Mouse (Mus musculus): ENCODE results near the gene Slc8a3. TPM values are rescaled to one million over a fixed set of nuclear protein-coding genes. Genes with fewer than 3 reads are reported as not detected.

Gene Slc8a3
- polyA plus RNA-seq, 1 experiment from 2014 or later, result 7.7 TPM

GRCm38 (mm10) chr12:81184967-81185366 is 148.0 kb downstream of the Slc8a3 start:
- DNase-seq (ENCODE audit: low spot score) (no peak), ATAC-seq (ENCODE audit: low read depth) (no peak)
- H3K9ac ChIP-seq (ENCODE audit: low read depth, low read length), result no peak overlapping the region
- H3K27ac ChIP-seq (replicated peaks; ENCODE audit: low read depth, low read length), result no peak overlapping the region
- H3K4me1 ChIP-seq (ENCODE audit: control insufficient read depth, insufficient read depth, low read length), result no peaks in the 10 kb centered on the region
- H3K4me3 ChIP-seq (ENCODE audit: low read depth, low read length), result no peak overlapping the region
- no peaks in the 10 kb centered on the region for H3K36me3 ChIP-seq (ENCODE audit: control insufficient read depth, insufficient read depth, low read length)
- WGBS, result 87% methylated on average over 2 of the region's 2 CpGs
- H3K9me3 ChIP-seq (ENCODE audit: control insufficient read depth, low read length), result no peaks in the 10 kb centered on the region
- H3K27me3 ChIP-seq (replicated peaks; ENCODE audit: control insufficient read depth, insufficient read depth, low read length), result no peaks in the 10 kb centered on the region
- no peak overlapping the region for H3K4me2 ChIP-seq (ENCODE audit: low read depth, low read length)

DNA sequence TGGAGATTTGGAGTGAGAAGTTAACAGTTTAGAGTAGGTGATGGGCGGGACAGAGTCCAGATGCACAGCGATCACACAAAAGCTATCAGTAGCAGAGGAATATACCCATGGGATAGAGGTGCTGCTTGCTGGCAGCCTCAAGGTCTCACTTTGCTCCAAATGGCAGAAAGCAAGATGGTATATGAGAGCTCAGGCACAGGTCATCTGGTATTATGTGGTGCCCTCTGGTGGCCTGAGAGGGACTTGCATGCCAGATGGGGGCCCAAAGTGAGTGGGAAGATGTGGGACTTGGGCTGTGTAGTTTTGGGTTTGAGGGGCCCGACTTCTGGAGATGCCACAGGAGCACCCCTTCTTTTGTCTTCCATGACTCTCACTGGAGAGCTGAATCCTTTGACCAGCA is 150.9 kb downstream of the Slc8a3 start:
- no peak overlapping the region for H3K9ac ChIP-seq (ENCODE audit: low read depth, low read length)
- no peaks in the 10 kb centered on the region for H3K36me3 ChIP-seq (ENCODE audit: control insufficient read depth, insufficient read depth, low read length)
- no peaks in the 10 kb centered on the region for H3K27me3 ChIP-seq (replicated peaks; ENCODE audit: control insufficient read depth, insufficient read depth, low read length)
- WGBS, result 65% methylated on average over 3 of the region's 3 CpGs
- H3K4me3 ChIP-seq (ENCODE audit: low read depth, low read length), result no peak overlapping the region
- DNase-seq (ENCODE audit: low spot score) (peak; percentile 47), ATAC-seq (ENCODE audit: low read depth) (0 out of 2 replicates have a peak, but pooled peaks have one; percentile 41)
- H3K9me3 ChIP-seq (ENCODE audit: control insufficient read depth, low read length), result no peaks in the 10 kb centered on the region
- no peaks in the 10 kb centered on the region for H3K4me1 ChIP-seq (ENCODE audit: control insufficient read depth, insufficient read depth, low read length)
- no peak overlapping the region for H3K27ac ChIP-seq (replicated peaks; ENCODE audit: low read depth, low read length)
- H3K4me2 ChIP-seq (ENCODE audit: low read depth, low read length), result no peak overlapping the region

GRCm38 (mm10) chr12:81175252-81175651 is 157.7 kb downstream of the Slc8a3 start:
- no peak overlapping the region for H3K4me2 ChIP-seq (ENCODE audit: low read depth, low read length)
- no peak for DNase-seq (ENCODE audit: low spot score)
- H3K27ac ChIP-seq (replicated peaks; ENCODE audit: low read depth, low read length), result no peak overlapping the region
- no peak overlapping the region for H3K9ac ChIP-seq (ENCODE audit: low read depth, low read length)
- ATAC-seq (ENCODE audit: low read depth), result no peak
- H3K4me3 ChIP-seq (ENCODE audit: low read depth, low read length), result no peak overlapping the region
- H3K4me1 ChIP-seq (ENCODE audit: control insufficient read depth, insufficient read depth, low read length), result no peaks in the 10 kb centered on the region
- no peaks in the 10 kb centered on the region for H3K27me3 ChIP-seq (replicated peaks; ENCODE audit: control insufficient read depth, insufficient read depth, low read length)
- 31% methylated on average over 9 of the region's 9 CpGs for WGBS
- no peaks in the 10 kb centered on the region for H3K9me3 ChIP-seq (ENCODE audit: control insufficient read depth, low read length)
- H3K36me3 ChIP-seq (ENCODE audit: control insufficient read depth, insufficient read depth, low read length), result no peaks in the 10 kb centered on the region

DNA sequence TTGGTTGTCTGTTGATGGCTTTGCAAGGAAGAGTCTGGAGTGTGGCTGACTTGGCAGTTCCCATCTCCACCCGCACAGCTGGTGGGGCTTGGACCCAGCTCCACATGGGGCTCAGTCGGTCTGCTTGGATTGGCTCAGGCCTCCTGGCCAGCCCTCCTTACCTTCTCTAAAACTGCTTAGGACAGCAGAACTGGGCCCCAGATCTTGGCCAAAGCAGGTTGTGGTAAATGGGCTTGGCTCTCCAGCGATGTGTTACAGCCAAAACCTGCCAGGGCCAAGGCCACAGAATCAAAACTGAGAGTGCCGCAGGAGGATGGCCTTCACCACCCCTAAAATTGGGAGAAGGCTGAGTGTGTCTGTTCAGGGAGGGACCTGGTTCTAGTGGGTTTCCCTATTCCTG is 159.1 kb downstream of the Slc8a3 start:
- no peak overlapping the region for H3K4me2 ChIP-seq (ENCODE audit: low read depth, low read length)
- 81% methylated on average over 4 of the region's 4 CpGs for WGBS
- no peak overlapping the region for H3K4me3 ChIP-seq (ENCODE audit: low read depth, low read length)
- no peaks in the 10 kb centered on the region for H3K27me3 ChIP-seq (replicated peaks; ENCODE audit: control insufficient read depth, insufficient read depth, low read length)
- H3K9me3 ChIP-seq (ENCODE audit: control insufficient read depth, low read length), result no peaks in the 10 kb centered on the region
- no peak overlapping the region for H3K27ac ChIP-seq (replicated peaks; ENCODE audit: low read depth, low read length)
- no peak overlapping the region for H3K9ac ChIP-seq (ENCODE audit: low read depth, low read length)
- ATAC-seq (ENCODE audit: low read depth) (no peak), DNase-seq (ENCODE audit: low spot score) (no peak)
- H3K36me3 ChIP-seq (ENCODE audit: control insufficient read depth, insufficient read depth, low read length), result no peaks in the 10 kb centered on the region
- H3K4me1 ChIP-seq (ENCODE audit: control insufficient read depth, insufficient read depth, low read length), result no peaks in the 10 kb centered on the region

GRCm38 (mm10) chr12:81173011-81173410 is 160.0 kb downstream of the Slc8a3 start:
- 80% methylated on average over 3 of the region's 3 CpGs for WGBS

DNA sequence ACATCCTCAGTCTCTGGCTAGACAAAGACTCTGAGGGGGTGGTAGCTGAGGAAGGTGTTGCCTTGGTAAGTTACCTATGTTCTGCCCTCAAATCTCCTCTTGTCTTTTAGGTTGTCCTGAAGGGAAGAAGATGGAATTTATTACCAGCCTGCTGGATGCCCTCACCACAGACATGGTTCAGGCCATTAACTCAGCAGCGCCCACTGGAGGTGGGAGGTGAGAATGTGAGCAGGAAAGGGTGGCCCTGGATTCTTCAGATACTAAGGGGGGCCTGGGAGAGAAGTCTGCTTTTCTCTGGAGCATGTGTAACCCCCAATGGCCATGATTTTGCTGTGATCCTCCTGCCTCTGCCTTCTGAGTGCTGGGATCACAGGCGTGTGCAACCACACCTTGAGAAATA is 162.9 kb downstream of the Slc8a3 start:
- H3K4me2 ChIP-seq (ENCODE audit: low read depth, low read length), result no peak overlapping the region
- H3K36me3 ChIP-seq (ENCODE audit: control insufficient read depth, insufficient read depth, low read length), result no peaks in the 10 kb centered on the region
- 83% methylated on average over 2 of the region's 2 CpGs for WGBS
- H3K27me3 ChIP-seq (replicated peaks; ENCODE audit: control insufficient read depth, insufficient read depth, low read length), result no peaks in the 10 kb centered on the region
- H3K4me3 ChIP-seq (ENCODE audit: low read depth, low read length), result no peak overlapping the region
- H3K27ac ChIP-seq (replicated peaks; ENCODE audit: low read depth, low read length), result no peak overlapping the region
- no peak for DNase-seq (ENCODE audit: low spot score)
- no peak overlapping the region for H3K9ac ChIP-seq (ENCODE audit: low read depth, low read length)
- H3K4me1 ChIP-seq (ENCODE audit: control insufficient read depth, insufficient read depth, low read length), result no peaks in the 10 kb centered on the region
- ATAC-seq (ENCODE audit: low read depth), result no peak
- H3K9me3 ChIP-seq (ENCODE audit: control insufficient read depth, low read length), result no peaks in the 10 kb centered on the region

More at GRCm38 (mm10) chr12:81173011-81173410, 160.0 kb downstream of the Slc8a3 start:
- H3K9ac ChIP-seq (ENCODE audit: low read depth, low read length), result no peak overlapping the region
- no peaks in the 10 kb centered on the region for H3K36me3 ChIP-seq (ENCODE audit: control insufficient read depth, insufficient read depth, low read length)
- H3K9me3 ChIP-seq (ENCODE audit: control insufficient read depth, low read length), result no peaks in the 10 kb centered on the region
- DNase-seq (ENCODE audit: low spot score), result no peak
- H3K4me2 ChIP-seq (ENCODE audit: low read depth, low read length), result no peak overlapping the region
- no peak for ATAC-seq (ENCODE audit: low read depth)
- no peak overlapping the region for H3K27ac ChIP-seq (replicated peaks; ENCODE audit: low read depth, low read length)
- H3K27me3 ChIP-seq (replicated peaks; ENCODE audit: control insufficient read depth, insufficient read depth, low read length), result no peaks in the 10 kb centered on the region
- no peak overlapping the region for H3K4me3 ChIP-seq (ENCODE audit: low read depth, low read length)
- H3K4me1 ChIP-seq (ENCODE audit: control insufficient read depth, insufficient read depth, low read length), result no peaks in the 10 kb centered on the region

- no peaks in the 10 kb centered on the region for H3K27me3 ChIP-seq (replicated peaks; ENCODE audit: control insufficient read depth, insufficient read depth, low read length)
- H3K27ac ChIP-seq (replicated peaks; ENCODE audit: low read depth, low read length), result no peak overlapping the region
- no peak for DNase-seq (ENCODE audit: low spot score)
- no peak overlapping the region for H3K4me3 ChIP-seq (ENCODE audit: low read depth, low read length)
- ATAC-seq (ENCODE audit: low read depth), result no peak
- no peaks in the 10 kb centered on the region for H3K4me1 ChIP-seq (ENCODE audit: control insufficient read depth, insufficient read depth, low read length)
- H3K4me2 ChIP-seq (ENCODE audit: low read depth, low read length), result no peak overlapping the region
- no peak overlapping the region for H3K9ac ChIP-seq (ENCODE audit: low read depth, low read length)
- no peaks in the 10 kb centered on the region for H3K36me3 ChIP-seq (ENCODE audit: control insufficient read depth, insufficient read depth, low read length)
- no peaks in the 10 kb centered on the region for H3K9me3 ChIP-seq (ENCODE audit: control insufficient read depth, low read length)
- 82% methylated on average over 2 of the region's 2 CpGs for WGBS
Measured at GRCm38 (mm10) chr12:81168494-81168893, 164.5 kb downstream of the Slc8a3 start.

- Histone ChIP-seq H3K9me3 (ENCODE audit: control insufficient read depth, low read length) (no peaks in the 10 kb centered on the region), H3K36me3 (ENCODE audit: control insufficient read depth, insufficient read depth, low read length) (no peaks in the 10 kb centered on the region), H3K9ac (ENCODE audit: low read depth, low read length) (no peak overlapping the region), H3K4me2 (ENCODE audit: low read depth, low read length) (no peak overlapping the region), H3K4me3 (ENCODE audit: low read depth, low read length) (no peak overlapping the region), H3K4me1 (ENCODE audit: control insufficient read depth, insufficient read depth, low read length) (no peaks in the 10 kb centered on the region), H3K27me3 (replicated peaks; ENCODE audit: control insufficient read depth, insufficient read depth, low read length) (no peaks in the 10 kb centered on the region), H3K27ac (replicated peaks; ENCODE audit: low read depth, low read length) (no peak overlapping the region)
- DNase-seq (ENCODE audit: low spot score) (no peak), ATAC-seq (ENCODE audit: low read depth) (no peak)
- 85% methylated on average over 7 of the region's 7 CpGs for WGBS
Measured at GRCm38 (mm10) chr12:81168031-81168430, 164.9 kb downstream of the Slc8a3 start.

GRCm38 (mm10) chr12:81167142-81167541 is 165.8 kb downstream of the Slc8a3 start:
- no peak for DNase-seq (ENCODE audit: low spot score)
- Histone ChIP-seq H3K27me3 (replicated peaks; ENCODE audit: control insufficient read depth, insufficient read depth, low read length) (no peaks in the 10 kb centered on the region), H3K9ac (ENCODE audit: low read depth, low read length) (no peak overlapping the region), H3K4me1 (ENCODE audit: control insufficient read depth, insufficient read depth, low read length) (no peaks in the 10 kb centered on the region), H3K27ac (replicated peaks; ENCODE audit: low read depth, low read length) (no peak overlapping the region), H3K4me3 (ENCODE audit: low read depth, low read length) (no peak overlapping the region), H3K36me3 (ENCODE audit: control insufficient read depth, insufficient read depth, low read length) (no peaks in the 10 kb centered on the region), H3K9me3 (ENCODE audit: control insufficient read depth, low read length) (no peaks in the 10 kb centered on the region), H3K4me2 (ENCODE audit: low read depth, low read length) (no peak overlapping the region)
- WGBS, result 83% methylated on average over 9 of the region's 9 CpGs
- ATAC-seq (ENCODE audit: low read depth), result no peak
